In genomic region chr10:8213906-8214421, GRCm38 (mm10) we compare ENCODE assay signal across 9 mouse cellular contexts.
A peak's percentile ranks its signal among the peaks of the same experiment; 100 is the strongest.
DNase-seq lines count a peak whose midpoint lies in the region; ATAC-seq lines count a peak whose summit lies in the region.
"Had no signal": no experiment of that assay in that cellular context is flagged by ENCODE, and none has a peak within 500 bp of the region (broad histone marks: within the 10 kb centered on the region; RNA-seq: fewer than 3 reads in every experiment).

No protein-coding gene starts in this region.

- H3K9me3 ChIP-seq in heart, embryonic 12.5 days (replicated peaks) = no peaks in the 10 kb centered on the region
- H3K9me3 ChIP-seq in hindbrain, embryonic 11.5 days (ENCODE audit: control insufficient read depth, low read length) = no peaks in the 10 kb centered on the region
- no peaks in the 10 kb centered on the region for H3K9me3 ChIP-seq in limb, embryonic 11.5 days (ENCODE audit: control insufficient read depth, low read length)
- no peaks in the 10 kb centered on the region for H3K9me3 ChIP-seq in midbrain, embryonic 14.5 days (ENCODE audit: control insufficient read depth, low read length)

- H3K36me3 ChIP-seq in heart, embryonic 12.5 days = no peaks in the 10 kb centered on the region
- H3K36me3 ChIP-seq in hindbrain, embryonic 11.5 days (ENCODE audit: control insufficient read depth, insufficient read depth, low read length) = no peaks in the 10 kb centered on the region
- H3K36me3 ChIP-seq in limb, embryonic 11.5 days (ENCODE audit: control insufficient read depth, insufficient read depth, low read length) = no peaks in the 10 kb centered on the region
- H3K36me3 ChIP-seq in midbrain, embryonic 14.5 days (ENCODE audit: control insufficient read depth, insufficient read depth, low read length) = no peaks in the 10 kb centered on the region

- no peak for DNase-seq in heart, postnatal 4 days
- peak; percentile 64 for DNase-seq in hindbrain, embryonic 11.5 days (ENCODE audit: low spot score)
- peak; percentile 80 for DNase-seq in limb, embryonic 11.5 days (ENCODE audit: low spot score)
- peak; percentile 5 to 14 for DNase-seq in monocyte, adult 2 months (ENCODE audit: low read depth in 1 of 2, low spot score in 2 of 2)
- peak; percentile 90 for DNase-seq in thymus, postnatal 25 days
- DNase-seq in midbrain, embryonic 14.5 days = no peak
- DNase-seq in urinary bladder, adult 18-20 months (ENCODE audit: low spot score in 2 of 2) = no peak

- H3K27me3 ChIP-seq in heart, embryonic 12.5 days (replicated peaks) = no peaks in the 10 kb centered on the region
- H3K27me3 ChIP-seq in hindbrain, embryonic 11.5 days (ENCODE audit: control insufficient read depth, insufficient read depth, low read length) = no peaks in the 10 kb centered on the region
- no peaks in the 10 kb centered on the region for H3K27me3 ChIP-seq in limb, embryonic 11.5 days (ENCODE audit: control insufficient read depth, insufficient read depth, low read length)
- H3K27me3 ChIP-seq in midbrain, embryonic 14.5 days (ENCODE audit: control insufficient read depth, insufficient read depth, low read length) = no peaks in the 10 kb centered on the region

- no peak overlapping the region for H3K9ac ChIP-seq in heart, embryonic 12.5 days
- no peak overlapping the region for H3K9ac ChIP-seq in hindbrain, embryonic 11.5 days (ENCODE audit: low read depth, low read length)
- H3K9ac ChIP-seq in limb, embryonic 11.5 days (ENCODE audit: low read length) = no peak overlapping the region
- H3K9ac ChIP-seq in midbrain, embryonic 14.5 days (replicated peaks; ENCODE audit: low read length) = no peak overlapping the region

- 42% methylated on average over 16 of the region's 16 CpGs for WGBS in heart, embryonic 12.5 days
- WGBS in hindbrain, embryonic 11.5 days = 28% methylated on average over 16 of the region's 16 CpGs
- whole genome bisulfite sequencing in limb, embryonic 11.5 days = 7% methylated on average over 16 of the region's 16 CpGs
- 72% methylated on average over 16 of the region's 16 CpGs for WGBS in midbrain, embryonic 14.5 days

- no peak for ATAC-seq in heart, embryonic 12.5 days (ENCODE audit: insufficient number of reproducible peaks, low FRiP score)
- peak; percentile 78 for ATAC-seq in hindbrain, embryonic 11.5 days (ENCODE audit: low FRiP score)
- ATAC-seq in limb, embryonic 11.5 days (ENCODE audit: insufficient number of reproducible peaks, low FRiP score, low TSS enrichment, low read depth) = peak; percentile 56; the same call in 1 of the 2 replicates
- ATAC-seq in midbrain, embryonic 14.5 days (ENCODE audit: low FRiP score, low TSS enrichment) = no peak

- no peak overlapping the region for H3K4me3 ChIP-seq in heart, embryonic 12.5 days
- no peak overlapping the region for H3K4me3 ChIP-seq in hindbrain, embryonic 11.5 days (ENCODE audit: low read depth, low read length)
- H3K4me3 ChIP-seq in limb, embryonic 11.5 days (ENCODE audit: low read depth, low read length) = no peak overlapping the region
- no peak overlapping the region for H3K4me3 ChIP-seq in midbrain, embryonic 14.5 days (replicated peaks; ENCODE audit: low read depth, low read length)
- H3K4me3 ChIP-seq: heart, adult 2 months had no signal

- peak overlapping the region; percentile 62; the same call in 1 of the 2 replicates for H3K27ac ChIP-seq in heart, embryonic 12.5 days (ENCODE audit: poor library complexity, severe bottlenecking)
- H3K27ac ChIP-seq in hindbrain, embryonic 11.5 days (ENCODE audit: low read depth, low read length) = no peak overlapping the region; the same call in 1 of the 2 replicates
- H3K27ac ChIP-seq in limb, embryonic 11.5 days (replicated peaks; ENCODE audit: low read depth, low read length) = no peak overlapping the region; the same call in 1 of the 2 replicates
- no peak overlapping the region for H3K27ac ChIP-seq in midbrain, embryonic 14.5 days (replicated peaks; ENCODE audit: low read depth, low read length)
- H3K27ac ChIP-seq: heart, adult 2 months had no signal

- peaks cover 26% of the 10 kb centered on the region for H3K4me1 ChIP-seq in heart, embryonic 12.5 days (replicated peaks)
- H3K4me1 ChIP-seq in hindbrain, embryonic 11.5 days (replicated peaks; ENCODE audit: control insufficient read depth, insufficient read depth, low read length) = no peaks in the 10 kb centered on the region; the same call in none of the 2 replicates
- H3K4me1 ChIP-seq in limb, embryonic 11.5 days (ENCODE audit: control insufficient read depth, insufficient read depth, low read length) = peaks cover 26% of the 10 kb centered on the region
- peaks cover 7% of the 10 kb centered on the region for H3K4me1 ChIP-seq in midbrain, embryonic 14.5 days (ENCODE audit: control insufficient read depth, insufficient read depth, low read length)

- 0 out of 2 replicates have a peak overlapping the region, but pooled peaks have one; percentile 0 for H3K4me2 ChIP-seq in heart, embryonic 12.5 days
- H3K4me2 ChIP-seq in hindbrain, embryonic 11.5 days (replicated peaks; ENCODE audit: low read depth, low read length) = 0 out of 2 replicates have a peak overlapping the region, but pooled peaks have one; percentile 11
- H3K4me2 ChIP-seq in limb, embryonic 11.5 days (ENCODE audit: low read depth, severe bottlenecking) = peak overlapping the region; percentile 21; the same call in 1 of the 2 replicates
- H3K4me2 ChIP-seq in midbrain, embryonic 14.5 days (ENCODE audit: low read length) = no peak overlapping the region

Comparison
In these comparisons a context has a peak if more than half of its experiments do, and no peak if none do; other contexts are left out.
1. ATAC-seq: peak in hindbrain, embryonic 11.5 days (single experiment) and limb, embryonic 11.5 days (single experiment); none in heart, embryonic 12.5 days (single experiment) and midbrain, embryonic 14.5 days (single experiment).
2. DNase-seq: peak in hindbrain, embryonic 11.5 days (single experiment), limb, embryonic 11.5 days (single experiment), monocyte, adult 2 months (2 of 2) and thymus, postnatal 25 days (single experiment); none in heart, postnatal 4 days (single experiment), midbrain, embryonic 14.5 days (single experiment) and urinary bladder, adult 18-20 months (0 of 2).